Mouse (Mus musculus): ENCODE measurements around the gene Gfod1. TPM values are rescaled to one million over a fixed set of nuclear protein-coding genes. Genes with fewer than 3 reads are reported as not detected.
A peak's percentile ranks its signal among the peaks of the same experiment; 100 is the strongest.

The Gfod1 gene
- polyA plus RNA-seq, 1 experiment, result 9.8 TPM

DNA sequence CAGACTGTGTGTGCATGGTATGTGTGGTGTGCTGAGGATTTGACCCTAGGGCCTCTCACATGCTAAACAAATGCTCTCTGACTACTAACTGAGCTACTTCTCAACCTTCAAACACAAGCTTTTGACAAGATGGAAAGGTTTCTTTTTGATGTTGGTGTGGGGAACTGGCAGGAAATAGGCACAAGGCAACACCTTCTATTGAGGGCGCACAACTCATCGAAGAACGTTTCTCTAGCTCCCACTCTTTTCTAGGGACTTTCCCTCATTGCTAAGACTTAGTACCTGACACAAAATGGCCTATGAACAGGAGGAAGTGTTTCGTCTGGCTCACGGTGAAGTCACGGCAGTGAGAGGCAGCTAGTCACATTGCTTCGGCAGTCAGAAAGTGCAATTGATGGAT lies 126.7 kb downstream of the Gfod1 start:
- no peak for DNase-seq (ENCODE audit: low read depth)
- TF ChIP-seq POLR2A (IDR thresholded peaks at IDR 0.05; ENCODE audit: borderline replicate concordance, extremely low read depth, insufficient read depth, insufficient read length, poor library complexity, severe bottlenecking) (no peak), CTCF (IDR thresholded peaks at IDR 0.05; ENCODE audit: borderline replicate concordance, extremely low read depth, insufficient read depth, insufficient read length) (no peak)

DNA sequence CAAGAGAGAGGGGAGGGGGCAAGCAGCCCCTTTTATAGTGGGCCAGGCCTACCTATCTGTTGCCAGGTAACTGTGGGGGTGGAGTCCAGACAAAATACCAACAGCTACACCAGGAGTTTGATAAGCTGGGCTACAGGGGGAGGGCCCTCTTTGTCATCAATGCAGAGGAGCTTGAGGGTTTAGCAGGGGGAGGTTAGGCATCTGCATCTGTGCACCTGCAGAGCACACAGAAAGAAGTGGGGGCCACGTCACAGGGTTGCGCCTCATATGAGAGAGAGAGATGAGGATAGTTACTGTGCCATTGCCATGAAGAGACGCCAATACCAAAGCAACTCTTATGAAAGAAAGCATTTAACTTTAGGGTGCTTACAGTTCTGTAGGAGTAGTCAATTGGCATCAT lies 127.3 kb downstream of the Gfod1 start:
- no peak for TF ChIP-seq CTCF (IDR thresholded peaks at IDR 0.05; ENCODE audit: borderline replicate concordance, extremely low read depth, insufficient read depth, insufficient read length)
- no peak for TF ChIP-seq POLR2A (IDR thresholded peaks at IDR 0.05; ENCODE audit: borderline replicate concordance, extremely low read depth, insufficient read depth, insufficient read length, poor library complexity, severe bottlenecking)
- DNase-seq (ENCODE audit: low read depth), result no peak

DNA sequence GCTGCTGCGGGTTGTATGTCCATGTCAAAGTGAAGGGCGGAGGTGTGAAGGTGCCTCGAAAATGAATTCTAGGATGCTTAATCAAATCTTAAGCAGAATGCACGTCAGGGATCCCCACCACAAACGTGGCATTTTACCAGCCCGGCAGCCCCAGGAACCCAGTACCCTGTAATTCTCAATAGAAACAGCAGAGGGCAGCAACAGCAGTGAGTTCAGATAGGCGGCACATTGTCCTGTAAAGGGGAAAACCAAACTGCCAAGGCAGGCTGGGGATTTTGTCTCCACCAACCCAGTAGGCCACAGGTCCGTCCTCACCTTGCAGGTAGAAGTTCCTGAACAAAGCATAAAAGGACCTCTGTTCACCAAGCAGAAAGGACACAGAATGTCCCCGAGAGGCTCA lies 130.7 kb downstream of the Gfod1 start:
- TF ChIP-seq POLR2A (IDR thresholded peaks at IDR 0.05; ENCODE audit: borderline replicate concordance, extremely low read depth, insufficient read depth, insufficient read length, poor library complexity, severe bottlenecking), result no peak
- TF ChIP-seq CTCF (IDR thresholded peaks at IDR 0.05; ENCODE audit: borderline replicate concordance, extremely low read depth, insufficient read depth, insufficient read length), result peak; percentile 78
- DNase-seq (ENCODE audit: low read depth), result peak; percentile 72

DNA sequence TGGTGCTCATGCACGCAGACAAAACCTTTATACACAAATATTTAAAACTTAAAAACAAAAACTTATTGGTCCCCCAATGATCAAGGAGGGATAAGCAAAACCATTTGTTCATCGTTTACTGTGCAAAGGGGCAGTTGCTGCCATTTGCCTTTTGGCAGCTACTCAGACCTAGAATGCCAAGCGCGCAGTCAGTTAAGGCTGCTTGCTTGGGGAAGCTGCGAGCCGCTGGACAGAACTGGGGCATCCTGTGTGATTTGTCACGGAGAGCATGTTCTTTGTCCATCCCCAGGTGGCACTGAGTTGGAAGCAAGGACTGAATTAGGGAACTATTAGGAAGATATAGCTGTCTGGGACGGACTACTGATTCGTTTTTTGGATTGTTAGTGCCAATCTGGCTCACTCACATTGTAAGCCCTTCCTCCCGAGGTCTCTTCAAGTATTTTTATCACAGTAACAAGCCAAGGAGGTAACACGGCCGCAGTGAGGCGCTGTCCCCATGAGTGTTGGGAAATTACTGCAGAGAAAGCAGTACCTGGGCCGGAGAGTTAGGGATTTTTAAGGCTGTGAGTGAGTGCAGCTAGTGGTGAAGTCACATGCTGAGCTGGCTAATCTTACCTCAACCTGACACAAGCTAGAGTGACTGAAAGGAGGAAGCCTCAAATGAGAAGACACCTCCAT lies 131.8 kb downstream of the Gfod1 start:
- TF ChIP-seq POLR2A (IDR thresholded peaks at IDR 0.05; ENCODE audit: borderline replicate concordance, extremely low read depth, insufficient read depth, insufficient read length, poor library complexity, severe bottlenecking) (no peak), CTCF (IDR thresholded peaks at IDR 0.05; ENCODE audit: borderline replicate concordance, extremely low read depth, insufficient read depth, insufficient read length) (no peak)
- peak; percentile 18 for DNase-seq (ENCODE audit: low read depth)

DNA sequence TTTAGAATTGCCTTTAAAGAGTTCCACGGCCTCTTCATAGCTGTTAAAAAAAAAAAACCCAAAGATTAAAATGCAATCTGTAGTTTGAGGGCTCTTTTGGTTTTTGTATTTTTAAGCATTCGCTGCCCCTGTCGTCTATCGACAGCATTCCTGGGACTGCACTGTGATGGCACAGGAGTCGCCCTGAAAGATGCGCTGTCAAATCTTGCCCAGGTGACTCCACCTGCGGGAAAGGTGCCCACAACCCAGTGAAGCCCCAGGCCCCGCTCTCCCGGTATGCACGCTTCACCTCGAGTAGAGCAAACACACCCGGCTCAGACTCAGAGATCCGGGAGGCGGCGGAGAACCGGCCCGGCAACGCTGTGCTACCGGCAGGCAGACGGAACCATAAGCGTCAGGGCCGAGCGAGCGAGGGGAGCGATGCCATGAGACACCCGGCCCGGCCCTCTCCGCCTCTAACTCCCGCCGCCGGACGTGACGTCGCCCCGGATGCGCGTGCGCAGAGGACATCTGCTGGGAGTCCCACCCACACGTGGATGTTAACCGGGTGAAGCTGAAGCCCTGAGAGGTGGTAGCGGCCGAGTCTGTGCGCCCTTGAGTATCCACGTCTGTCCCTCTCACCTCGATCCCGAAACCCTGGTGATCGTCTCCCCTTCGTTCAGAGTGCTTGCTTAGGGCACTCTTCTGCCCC lies 132.8 kb downstream of the Gfod1 start, which contains the start of gene Tbc1d7:
TSS of gene Tbc1d7 (minus strand) at position 482 of the 691 bp plus-strand sequence.
- peak; percentile 99 for DNase-seq (ENCODE audit: low read depth)
- TF ChIP-seq CTCF (IDR thresholded peaks at IDR 0.05; ENCODE audit: borderline replicate concordance, extremely low read depth, insufficient read depth, insufficient read length) (no peak), POLR2A (IDR thresholded peaks at IDR 0.05; ENCODE audit: borderline replicate concordance, extremely low read depth, insufficient read depth, insufficient read length, poor library complexity, severe bottlenecking) (peak; percentile 73; the same call in 1 of the 2 replicates)

DNA sequence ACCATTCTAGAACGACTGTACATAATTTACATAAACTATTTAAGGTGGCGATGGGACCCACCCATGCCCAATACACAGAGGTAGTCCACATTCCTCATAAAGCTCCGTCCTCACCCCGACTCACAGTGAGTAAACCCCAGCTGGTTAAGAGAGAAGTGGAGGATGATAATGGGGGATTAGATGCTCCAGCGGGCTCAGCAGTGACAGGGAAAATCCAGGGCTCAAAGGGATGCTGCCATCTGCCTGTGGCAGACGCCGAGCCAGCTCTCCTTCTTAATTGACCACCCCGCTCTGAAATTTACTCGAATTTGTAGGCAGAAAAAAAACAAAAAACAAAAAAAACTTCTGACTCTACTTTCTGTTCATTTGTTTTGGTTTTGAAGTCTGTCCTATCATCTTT lies 136.3 kb downstream of the Gfod1 start:
- DNase-seq (ENCODE audit: low read depth), result peak; percentile 12
- TF ChIP-seq CTCF (IDR thresholded peaks at IDR 0.05; ENCODE audit: borderline replicate concordance, extremely low read depth, insufficient read depth, insufficient read length) (0 out of 2 replicates have a peak, but pooled peaks have one; percentile 3), POLR2A (IDR thresholded peaks at IDR 0.05; ENCODE audit: borderline replicate concordance, extremely low read depth, insufficient read depth, insufficient read length, poor library complexity, severe bottlenecking) (no peak)

DNA sequence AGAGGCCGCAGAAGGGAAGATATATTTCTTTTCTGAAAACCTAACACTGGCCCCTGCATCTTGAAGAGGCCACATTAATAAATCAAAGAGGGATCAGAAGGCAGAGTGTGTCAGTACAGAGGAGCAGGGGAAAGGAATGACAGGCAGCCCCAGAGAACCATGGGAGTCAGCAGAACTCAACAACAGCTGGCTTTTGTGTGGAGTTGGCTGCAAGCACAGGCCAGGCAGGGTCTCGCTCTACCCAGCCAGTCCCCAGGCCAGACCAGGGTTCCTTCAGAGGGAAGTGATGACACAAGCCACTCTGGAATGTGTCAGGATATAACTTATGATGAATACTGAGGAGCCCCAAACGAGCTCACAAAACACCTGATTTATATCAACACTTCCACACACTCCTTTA lies 144.5 kb downstream of the Gfod1 start:
- DNase-seq (ENCODE audit: low read depth), result no peak
- TF ChIP-seq POLR2A (IDR thresholded peaks at IDR 0.05; ENCODE audit: borderline replicate concordance, extremely low read depth, insufficient read depth, insufficient read length, poor library complexity, severe bottlenecking), result no peak
- no peak for TF ChIP-seq CTCF (IDR thresholded peaks at IDR 0.05; ENCODE audit: borderline replicate concordance, extremely low read depth, insufficient read depth, insufficient read length)

DNA sequence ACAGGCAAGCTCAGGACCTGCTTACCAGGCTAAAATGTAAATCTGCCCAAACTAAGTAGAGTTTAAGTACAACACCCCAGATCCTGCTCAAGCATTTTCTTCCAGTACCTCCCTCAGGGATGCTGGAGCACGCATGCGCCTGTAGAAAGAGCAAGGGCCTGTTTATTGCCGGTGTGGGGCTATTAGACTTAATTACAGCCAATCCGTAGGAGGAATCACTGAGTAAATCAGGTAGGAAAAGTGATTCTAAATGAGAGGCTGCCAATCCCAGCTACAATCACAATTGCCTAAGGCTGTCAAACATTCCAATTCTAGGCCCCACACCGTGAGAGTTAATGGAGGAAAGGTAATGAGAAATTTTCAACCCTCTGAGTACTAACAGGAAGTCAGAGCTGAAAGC lies 145.7 kb downstream of the Gfod1 start:
- TF ChIP-seq CTCF (IDR thresholded peaks at IDR 0.05; ENCODE audit: borderline replicate concordance, extremely low read depth, insufficient read depth, insufficient read length), result no peak
- no peak for TF ChIP-seq POLR2A (IDR thresholded peaks at IDR 0.05; ENCODE audit: borderline replicate concordance, extremely low read depth, insufficient read depth, insufficient read length, poor library complexity, severe bottlenecking)
- peak; percentile 31 for DNase-seq (ENCODE audit: low read depth)

DNA sequence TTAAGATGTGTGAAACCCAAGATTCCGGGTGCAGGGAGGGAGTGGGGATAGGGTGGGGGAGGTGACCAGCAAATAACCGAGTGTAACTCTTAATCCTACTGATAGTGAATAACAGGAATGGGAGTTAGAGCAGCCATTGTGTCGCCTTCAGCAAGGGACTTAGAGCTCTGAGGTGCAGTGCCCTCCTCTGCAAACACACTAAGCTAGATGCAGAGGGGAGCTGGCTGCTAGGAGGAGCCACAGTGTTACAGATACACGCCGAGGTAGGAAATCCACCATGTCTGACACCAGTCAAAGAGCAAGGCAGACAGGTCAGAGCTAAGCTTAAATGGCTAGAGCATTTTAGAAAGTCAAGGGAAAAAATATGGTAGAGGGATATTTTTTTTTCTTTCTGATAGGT lies 146.6 kb downstream of the Gfod1 start:
- no peak for TF ChIP-seq POLR2A (IDR thresholded peaks at IDR 0.05; ENCODE audit: borderline replicate concordance, extremely low read depth, insufficient read depth, insufficient read length, poor library complexity, severe bottlenecking)
- TF ChIP-seq CTCF (IDR thresholded peaks at IDR 0.05; ENCODE audit: borderline replicate concordance, extremely low read depth, insufficient read depth, insufficient read length), result no peak
- no peak for DNase-seq (ENCODE audit: low read depth)

DNA sequence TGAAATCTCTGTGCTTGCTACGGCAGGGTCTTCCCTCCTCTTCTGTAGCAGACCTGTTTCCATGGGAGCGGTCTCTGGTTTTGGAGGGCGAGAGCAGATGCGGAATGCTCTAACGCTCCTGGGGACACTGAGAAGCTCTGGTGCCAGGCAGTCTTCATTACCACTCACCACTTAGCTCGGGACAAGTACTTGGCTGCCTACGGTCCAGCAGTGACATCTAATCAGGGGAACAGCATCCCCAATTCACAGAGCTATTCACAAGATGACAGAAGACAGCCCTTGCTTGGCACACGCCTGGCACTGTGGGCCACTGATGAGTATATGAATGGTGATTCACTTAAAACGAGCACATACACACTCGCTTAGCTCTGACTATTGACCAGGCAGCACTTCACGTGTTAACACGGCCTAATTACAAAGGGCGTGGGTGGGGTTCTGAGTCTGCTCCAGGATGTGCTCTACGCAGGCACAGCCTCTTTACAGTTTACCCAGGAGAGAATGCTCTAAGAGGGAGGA lies 151.9 kb downstream of the Gfod1 start:
- TF ChIP-seq POLR2A (IDR thresholded peaks at IDR 0.05; ENCODE audit: borderline replicate concordance, extremely low read depth, insufficient read depth, insufficient read length, poor library complexity, severe bottlenecking) (no peak), CTCF (IDR thresholded peaks at IDR 0.05; ENCODE audit: borderline replicate concordance, extremely low read depth, insufficient read depth, insufficient read length) (no peak)
- DNase-seq (ENCODE audit: low read depth), result no peak

DNA sequence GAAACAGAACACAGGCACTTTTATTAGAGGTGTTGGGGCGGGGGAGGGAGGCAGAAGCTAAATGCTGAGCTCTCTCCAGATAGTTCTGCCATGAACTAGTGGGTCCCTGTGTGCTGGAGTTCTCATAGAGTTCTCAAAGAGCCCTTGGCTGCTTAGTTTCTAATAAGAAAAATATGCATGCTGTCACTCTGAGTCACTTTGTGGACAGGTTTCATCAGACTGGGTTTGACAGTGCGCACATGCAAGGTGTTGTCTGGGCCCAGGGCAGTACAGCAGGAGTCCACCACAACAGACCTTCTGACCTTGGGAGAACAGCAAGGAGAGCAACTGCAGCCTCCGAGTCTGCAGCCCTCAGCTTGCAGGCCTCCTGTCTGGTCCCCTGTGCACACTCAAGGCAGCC lies 154.3 kb downstream of the Gfod1 start:
- DNase-seq (ENCODE audit: low read depth), result no peak
- TF ChIP-seq POLR2A (IDR thresholded peaks at IDR 0.05; ENCODE audit: borderline replicate concordance, extremely low read depth, insufficient read depth, insufficient read length, poor library complexity, severe bottlenecking) (no peak), CTCF (IDR thresholded peaks at IDR 0.05; ENCODE audit: borderline replicate concordance, extremely low read depth, insufficient read depth, insufficient read length) (no peak)
